Mouse (Mus musculus): ENCODE results near the gene Tmem72.

Tmem72 gene

GRCm38 (mm10) chr6:116716666-116717065, at the start of gene Tmem72:
Gene Tmem72 (minus strand): TSS chr6:116716913.
- no peak for DNase-seq (ENCODE audit: low spot score in 2 of 2)

DNA sequence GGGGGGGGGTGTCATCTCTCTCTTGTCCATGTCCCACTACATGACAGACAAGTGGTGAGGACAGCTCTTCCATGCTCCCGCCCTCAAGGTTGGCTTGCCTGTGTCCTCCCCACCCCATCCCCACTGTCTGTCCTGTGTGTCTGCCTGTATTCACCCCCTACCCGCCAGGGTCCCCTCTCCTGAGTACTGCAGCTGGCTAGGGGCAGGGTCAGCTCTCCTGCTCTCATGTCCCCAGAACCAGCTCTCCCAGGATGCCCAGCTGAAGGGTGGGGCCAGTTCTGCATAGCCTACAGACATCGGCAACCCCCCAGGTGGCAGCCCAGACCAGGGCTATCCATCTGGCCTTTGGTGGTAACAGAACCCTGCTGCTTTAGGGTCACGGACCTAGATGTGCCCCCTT, 47.8 kb upstream of the Tmem72 start:
- DNase-seq (ENCODE audit: low spot score in 2 of 2) = no peak

DNA sequence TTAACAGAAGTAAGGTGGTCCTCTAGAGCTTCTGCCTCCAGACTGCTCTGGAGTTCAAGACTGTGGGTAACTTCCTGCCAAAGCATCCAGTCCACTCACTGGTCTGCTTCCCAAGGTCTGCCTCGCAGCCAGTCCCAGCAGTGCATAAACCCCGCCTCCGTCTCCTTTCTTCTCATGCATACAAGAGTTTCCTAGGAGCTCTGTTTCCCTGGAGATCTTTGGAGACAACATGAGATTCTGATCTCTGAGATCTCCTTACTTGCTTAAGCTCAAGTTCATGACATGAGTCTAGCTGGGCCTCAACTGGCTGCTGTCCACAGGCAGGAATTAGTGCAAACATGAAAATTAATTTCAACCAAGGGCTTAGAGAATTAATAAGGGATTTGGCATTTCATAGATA, 45.6 kb upstream of the Tmem72 start:
- no peak for DNase-seq (ENCODE audit: low spot score in 2 of 2)

DNA sequence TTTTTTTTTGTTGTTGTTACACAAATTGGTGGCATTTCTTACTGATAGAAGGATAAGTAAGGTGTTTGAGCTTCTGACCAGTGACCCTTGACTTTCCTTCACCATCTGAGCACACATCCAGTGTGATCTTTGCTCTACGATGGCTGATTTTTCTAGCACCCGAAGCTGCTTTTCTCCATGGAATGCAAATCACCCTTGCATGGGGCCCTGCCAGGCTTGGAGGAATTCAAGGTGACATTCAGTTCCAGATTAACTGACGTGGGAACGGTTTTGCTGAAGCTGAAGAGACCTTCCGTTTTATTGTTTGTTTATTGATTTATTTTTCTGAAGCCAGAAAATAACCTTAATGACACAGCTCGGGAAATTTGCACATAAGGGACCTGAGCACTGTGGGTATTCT, 43.5 kb upstream of the Tmem72 start:
- no peak for DNase-seq (ENCODE audit: low spot score in 2 of 2)

DNA sequence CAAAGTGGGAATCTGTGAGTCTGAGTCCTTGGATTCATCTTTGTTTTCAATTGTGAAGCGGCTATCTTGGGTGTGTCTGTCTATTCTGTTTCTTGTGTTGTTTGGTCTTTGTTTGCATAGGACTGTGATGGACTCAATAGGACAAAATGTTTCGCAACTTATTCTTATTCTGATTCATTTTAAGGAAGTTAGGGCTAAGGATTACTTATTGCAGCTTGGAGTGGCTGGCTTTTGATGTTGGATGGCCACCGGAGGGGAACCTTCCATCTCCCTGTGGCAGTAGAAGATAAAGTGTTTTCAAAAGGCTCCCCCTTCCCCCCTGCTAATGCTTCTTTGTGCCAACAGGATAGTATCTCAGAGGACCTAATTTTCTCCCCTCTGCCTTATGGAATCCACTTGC, 39.7 kb upstream of the Tmem72 start:
- no peak for DNase-seq (ENCODE audit: low spot score in 2 of 2)

DNA sequence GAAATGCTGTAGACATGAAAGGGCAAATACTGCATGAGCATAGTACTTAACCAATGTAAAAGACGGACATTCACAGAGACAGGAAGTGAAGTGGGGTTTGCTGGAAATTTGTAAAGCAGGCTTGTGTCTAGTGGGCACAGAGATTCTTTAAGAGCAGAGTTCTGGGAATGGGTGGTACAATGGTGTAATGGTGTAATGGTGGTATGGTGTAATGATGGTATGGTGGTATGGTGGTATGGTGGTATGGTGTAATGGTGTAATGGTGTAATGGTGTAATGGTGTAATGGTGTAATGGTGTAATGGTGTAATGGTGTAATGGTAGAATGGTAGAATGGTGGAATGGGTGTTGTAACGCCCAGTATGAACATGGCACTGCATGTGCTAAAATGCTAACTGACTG, 21.3 kb upstream of the Tmem72 start:
- no peak for DNase-seq (ENCODE audit: low spot score in 2 of 2)

DNA sequence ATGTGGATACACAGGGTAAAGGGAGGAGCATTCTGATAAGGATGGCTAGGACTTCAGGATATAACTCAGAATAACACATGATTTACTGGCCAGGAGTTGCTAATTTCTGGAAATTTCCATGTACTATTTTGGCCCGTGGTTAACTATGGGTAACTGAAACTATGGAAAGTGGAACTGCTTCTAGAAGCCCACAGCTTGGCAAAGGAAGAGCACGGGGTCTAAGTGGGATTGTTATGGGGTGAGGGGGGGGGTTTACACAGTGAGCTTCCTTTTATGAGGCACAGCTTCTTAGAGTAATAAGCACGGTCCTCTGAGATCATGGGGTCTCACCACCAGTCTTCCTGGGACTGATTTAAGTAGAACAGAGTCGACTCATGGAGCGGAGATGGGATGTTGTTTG, 18.6 kb upstream of the Tmem72 start:
- no peak for DNase-seq (ENCODE audit: low spot score in 2 of 2)

GRCm38 (mm10) chr6:116733577-116733976, 16.9 kb upstream of the Tmem72 start:
- DNase-seq (ENCODE audit: low spot score in 2 of 2) = no peak

DNA sequence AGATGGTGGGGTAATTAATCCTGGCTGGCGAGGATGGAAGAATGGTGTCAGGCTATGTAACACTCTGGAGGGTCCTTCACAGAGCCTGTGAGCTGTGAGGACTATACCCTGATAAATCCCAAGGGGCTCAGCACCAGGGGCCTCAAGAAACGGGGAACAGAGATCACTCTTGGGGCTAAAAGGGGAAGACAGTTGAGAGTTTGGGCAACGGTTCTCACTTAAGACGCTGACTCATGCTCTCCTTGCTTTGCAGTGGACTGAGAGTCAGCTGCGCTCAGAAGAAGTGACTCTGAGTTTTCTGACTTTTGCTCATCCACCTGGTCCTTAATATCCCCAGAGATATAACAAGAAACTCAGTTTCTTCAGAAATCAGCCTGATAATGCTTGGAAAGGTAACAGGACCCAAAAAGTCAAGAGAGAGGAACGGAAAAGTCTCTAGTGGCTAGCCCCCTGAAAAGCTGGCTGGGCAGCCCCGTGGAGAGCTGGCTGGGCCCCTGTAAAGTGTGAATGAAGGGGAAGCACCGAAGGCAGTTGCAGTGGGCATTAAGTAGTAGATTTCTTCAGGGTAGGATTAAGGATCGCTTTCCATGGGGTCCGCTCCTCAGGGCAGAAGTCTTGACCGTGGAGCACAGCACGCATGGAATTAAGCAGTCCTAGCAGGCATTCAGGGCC, 7.9 kb upstream of the Tmem72 start:
- DNase-seq (ENCODE audit: low spot score in 2 of 2) = no peak

GRCm38 (mm10) chr6:116718920-116719319, 2.2 kb upstream of the Tmem72 start:
- DNase-seq (ENCODE audit: low spot score in 2 of 2) = no peak

DNA sequence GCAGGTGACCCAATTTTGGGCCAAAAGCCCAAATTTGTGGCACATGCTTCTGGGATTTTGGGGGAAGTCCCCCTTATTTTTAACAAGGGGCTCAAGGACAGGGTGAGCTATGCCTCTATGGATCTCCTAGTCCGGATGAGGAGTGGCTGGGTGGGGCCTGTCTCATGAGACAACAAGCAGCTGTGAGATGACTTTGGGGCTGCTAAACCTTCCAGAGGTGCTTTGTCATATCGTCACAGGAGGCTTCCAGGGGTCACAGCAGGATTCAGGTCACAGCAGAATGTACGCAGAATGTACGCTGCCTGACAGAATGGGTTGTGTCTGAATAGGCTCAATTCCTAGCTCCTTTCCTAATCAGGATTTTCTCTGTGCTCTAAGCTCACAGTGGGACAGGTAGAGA, 1.6 kb upstream of the Tmem72 start:
- no peak for DNase-seq (ENCODE audit: low spot score in 2 of 2)

- DNase-seq (ENCODE audit: low spot score in 2 of 2) = no peak
Measured at GRCm38 (mm10) chr6:116717851-116718250, 1.1 kb upstream of the Tmem72 start.

- no peak for DNase-seq (ENCODE audit: low spot score in 2 of 2)
Measured at GRCm38 (mm10) chr6:116715166-116715565, 1.5 kb downstream of the Tmem72 start.

- no peak for DNase-seq (ENCODE audit: low spot score in 2 of 2)
Measured at GRCm38 (mm10) chr6:116714576-116714975, 2.1 kb downstream of the Tmem72 start.

GRCm38 (mm10) chr6:116713966-116714365, 2.7 kb downstream of the Tmem72 start:
- no peak for DNase-seq (ENCODE audit: low spot score in 2 of 2)

DNA sequence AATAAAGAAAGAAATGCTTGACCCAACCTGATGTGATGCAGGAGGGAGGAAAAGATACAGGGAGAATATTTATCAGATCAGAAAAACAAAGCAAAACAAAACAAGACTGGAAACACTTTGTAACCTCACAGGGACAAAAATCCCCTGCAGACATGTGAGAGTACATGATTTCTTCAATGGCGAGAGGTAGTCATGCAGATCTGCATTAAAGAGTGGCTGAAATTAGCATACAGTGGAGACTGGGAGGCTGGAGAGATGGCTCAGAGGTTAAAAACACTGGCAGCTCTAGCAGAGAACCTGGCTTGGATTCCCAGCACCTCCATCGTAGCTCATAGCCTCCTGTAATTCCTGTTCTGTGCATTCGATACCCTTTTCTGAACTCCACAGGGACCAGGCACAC, 4.2 kb downstream of the Tmem72 start:
- DNase-seq (ENCODE audit: low spot score in 2 of 2) = no peak

GRCm38 (mm10) chr6:116712062-116712461, 4.7 kb downstream of the Tmem72 start:
- no peak for DNase-seq (ENCODE audit: low spot score in 2 of 2)

DNA sequence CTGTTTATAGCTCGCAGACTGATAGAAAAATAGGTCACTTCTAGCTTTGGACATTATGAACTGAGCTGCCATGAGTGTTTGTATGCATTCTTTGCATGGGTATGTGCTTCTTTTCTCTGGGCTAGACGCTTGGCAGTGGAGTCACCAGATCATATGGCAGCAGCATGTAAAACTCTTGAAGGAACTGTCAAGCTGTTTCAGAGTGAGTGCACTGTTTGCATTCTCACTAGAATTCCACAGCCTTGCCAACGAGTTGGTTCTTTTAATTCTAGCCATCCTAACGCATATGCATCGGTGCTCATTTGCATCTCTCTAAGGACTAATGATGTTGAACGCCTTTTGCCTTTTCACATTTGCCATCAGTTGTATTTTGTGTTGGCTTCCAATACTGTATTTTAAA, 12.4 kb downstream of the Tmem72 start:
- DNase-seq (ENCODE audit: low spot score in 2 of 2) = no peak

GRCm38 (mm10) chr6:116700821-116701220, 15.9 kb downstream of the Tmem72 start:
- no peak for DNase-seq (ENCODE audit: low spot score in 2 of 2)

- DNase-seq (ENCODE audit: low spot score in 2 of 2) = no peak
Measured at GRCm38 (mm10) chr6:116697896-116698425, 18.8 kb downstream of the Tmem72 start.

GRCm38 (mm10) chr6:116697413-116697812, 19.3 kb downstream of the Tmem72 start:
- peak in 1 of 2 experiments; percentile 40 for DNase-seq (ENCODE audit: low spot score in 2 of 2)

GRCm38 (mm10) chr6:116694346-116694745, 22.4 kb downstream of the Tmem72 start:
- no peak for DNase-seq (ENCODE audit: low spot score in 2 of 2)

DNA sequence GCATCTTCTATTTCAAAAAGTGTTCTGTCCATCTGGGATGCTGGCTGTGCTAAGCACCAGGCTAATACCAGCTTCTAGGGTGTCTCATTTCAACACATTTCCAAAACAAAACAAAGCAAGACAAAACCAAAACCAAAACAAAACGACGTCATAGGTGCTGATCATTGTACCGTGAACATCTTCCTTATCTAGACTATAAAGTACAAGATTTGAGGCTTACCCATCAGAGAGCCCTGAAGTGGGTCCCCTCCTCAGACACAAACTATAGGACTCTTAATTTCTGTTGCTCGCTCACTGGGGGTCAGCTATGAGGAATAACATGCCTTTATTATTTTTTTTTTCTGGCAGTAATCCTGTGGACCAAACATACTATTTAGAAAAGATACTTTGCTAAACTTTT, 23.1 kb downstream of the Tmem72 start:
- DNase-seq (ENCODE audit: low spot score in 2 of 2) = no peak

DNA sequence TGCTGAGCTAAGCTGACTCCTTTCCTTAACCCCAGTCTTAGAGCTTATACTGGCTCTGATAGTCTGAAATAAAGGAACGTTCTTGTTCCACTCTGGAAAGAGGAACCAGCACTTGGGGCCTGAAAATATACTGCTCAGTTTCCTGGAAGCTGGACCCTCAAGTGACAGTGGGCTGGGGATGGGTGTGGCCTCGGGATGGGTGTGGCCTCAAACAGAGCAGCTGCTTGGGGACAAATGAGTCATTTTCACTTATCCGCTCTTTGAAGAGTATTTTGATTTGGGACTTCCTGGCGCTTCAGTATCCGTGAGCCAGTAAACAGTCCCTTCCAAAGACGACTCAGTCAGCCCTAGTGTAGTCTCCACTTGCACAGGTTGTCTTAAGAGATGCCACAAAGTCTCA, 34.4 kb downstream of the Tmem72 start:
- DNase-seq (ENCODE audit: low spot score in 2 of 2) = peak in 1 of 2 experiments; percentile 70
